Mouse (Mus musculus) adipocyte (in vitro differentiated cells): ENCODE results near the gene Gm44805.

Source experiments
- DNase-seq: peaks from one replicate; pipeline ENCODE4 v3.0.0-alpha.2; 2016; ENCODE audit warnings: low spot score

The Gm44805 gene

DNA sequence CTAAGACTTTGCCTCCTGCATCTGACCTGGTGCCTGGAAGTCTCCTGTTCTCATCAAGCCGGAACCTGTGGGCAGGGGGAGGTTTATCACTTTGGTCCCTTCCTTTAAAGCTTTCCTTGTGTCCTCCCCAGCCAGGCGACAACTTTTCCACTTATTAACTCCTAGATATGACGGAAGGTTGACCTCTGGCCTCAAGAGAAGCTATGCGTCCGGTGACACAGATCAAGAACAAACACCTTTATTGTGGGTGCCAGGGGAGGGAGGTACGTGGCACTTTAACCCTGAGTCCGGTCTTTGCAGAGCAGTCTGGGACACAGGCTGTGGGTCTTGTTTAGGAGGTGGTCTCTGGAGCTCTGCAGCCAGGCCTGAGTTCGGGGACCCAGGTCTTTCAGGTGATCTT is 3.4 kb downstream of the Gm44805 start, which contains the start of gene Apoc2:
TSS of gene Apoc2 (minus strand) at position 70 of the 400 bp plus-strand sequence.
- DNase-seq, result no peak

DNA sequence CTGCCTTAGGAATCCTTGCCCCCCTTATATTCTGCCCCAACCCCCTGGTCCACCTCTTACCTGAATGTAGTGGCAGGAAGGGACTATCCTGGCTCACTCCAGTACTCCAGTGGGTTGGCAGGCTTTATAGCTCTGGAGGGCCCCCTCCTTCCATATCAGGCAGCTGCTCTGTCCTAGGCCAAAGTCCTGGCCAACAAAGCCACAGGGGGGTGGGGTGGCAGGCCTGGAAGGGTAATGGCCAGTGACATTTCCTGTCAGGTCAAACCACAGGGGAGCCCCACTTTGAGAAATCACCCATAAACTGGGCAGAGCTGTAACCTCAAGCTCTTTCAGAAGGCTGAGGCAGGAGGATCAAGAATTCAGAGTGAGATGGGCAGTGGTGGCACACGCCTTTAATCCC is 4.6 kb downstream of the Gm44805 start:
- DNase-seq, result no peak

- peak; percentile 43 for DNase-seq
Observed at GRCm38 (mm10) chr7:19675824-19676223, 5.4 kb downstream of the Gm44805 start.

DNA sequence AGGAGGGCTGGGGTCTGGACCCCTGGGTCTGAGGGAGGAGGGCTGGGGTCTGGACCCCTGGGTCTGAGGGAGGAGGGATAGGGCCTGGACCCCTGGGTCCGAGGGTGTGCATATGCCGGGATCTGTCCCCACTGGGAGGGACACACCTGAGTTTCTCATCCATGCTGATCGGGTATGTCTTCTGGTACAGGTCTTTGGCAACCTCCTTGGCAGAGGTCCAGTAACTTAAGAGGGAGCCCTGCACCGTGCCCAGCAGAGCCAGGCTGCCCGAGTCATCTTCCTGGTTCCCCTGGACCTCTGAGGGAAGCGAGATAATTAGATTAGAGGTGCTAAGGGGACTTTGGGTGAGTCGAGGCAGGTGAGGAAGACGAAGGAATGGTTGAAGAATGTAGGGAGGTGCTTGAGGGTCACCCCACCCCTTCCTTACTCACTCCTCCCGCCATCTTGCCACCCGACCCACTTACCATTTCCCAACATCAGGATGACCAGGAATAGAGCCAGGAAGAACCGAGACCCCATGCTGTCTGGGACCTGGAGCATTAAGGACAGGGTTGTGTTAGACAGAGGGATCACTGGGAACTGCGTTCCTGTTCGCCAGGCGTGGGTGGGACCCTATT is 8.0 kb downstream of the Gm44805 start:
- DNase-seq, result no peak

DNA sequence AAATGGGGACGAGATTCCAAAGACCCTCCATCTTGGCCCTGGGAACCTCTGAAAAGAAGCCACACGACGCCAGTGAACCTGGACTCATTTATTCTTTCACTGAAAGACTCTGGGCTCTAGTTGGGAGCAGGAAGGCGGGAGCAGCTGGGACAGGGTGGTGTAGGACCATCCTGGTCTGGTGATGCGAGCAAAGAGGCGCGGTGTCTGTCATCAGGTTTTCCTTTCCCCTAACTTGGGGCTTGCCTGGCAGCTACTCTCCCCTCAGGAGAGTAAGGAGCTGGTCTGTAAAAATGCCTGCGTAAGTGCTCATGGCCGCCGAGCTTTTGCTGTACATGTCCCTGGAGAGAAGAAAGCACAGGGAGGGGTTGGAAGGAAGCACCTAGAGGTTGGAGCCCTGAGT is 9.7 kb downstream of the Gm44805 start:
- DNase-seq, result no peak

DNA sequence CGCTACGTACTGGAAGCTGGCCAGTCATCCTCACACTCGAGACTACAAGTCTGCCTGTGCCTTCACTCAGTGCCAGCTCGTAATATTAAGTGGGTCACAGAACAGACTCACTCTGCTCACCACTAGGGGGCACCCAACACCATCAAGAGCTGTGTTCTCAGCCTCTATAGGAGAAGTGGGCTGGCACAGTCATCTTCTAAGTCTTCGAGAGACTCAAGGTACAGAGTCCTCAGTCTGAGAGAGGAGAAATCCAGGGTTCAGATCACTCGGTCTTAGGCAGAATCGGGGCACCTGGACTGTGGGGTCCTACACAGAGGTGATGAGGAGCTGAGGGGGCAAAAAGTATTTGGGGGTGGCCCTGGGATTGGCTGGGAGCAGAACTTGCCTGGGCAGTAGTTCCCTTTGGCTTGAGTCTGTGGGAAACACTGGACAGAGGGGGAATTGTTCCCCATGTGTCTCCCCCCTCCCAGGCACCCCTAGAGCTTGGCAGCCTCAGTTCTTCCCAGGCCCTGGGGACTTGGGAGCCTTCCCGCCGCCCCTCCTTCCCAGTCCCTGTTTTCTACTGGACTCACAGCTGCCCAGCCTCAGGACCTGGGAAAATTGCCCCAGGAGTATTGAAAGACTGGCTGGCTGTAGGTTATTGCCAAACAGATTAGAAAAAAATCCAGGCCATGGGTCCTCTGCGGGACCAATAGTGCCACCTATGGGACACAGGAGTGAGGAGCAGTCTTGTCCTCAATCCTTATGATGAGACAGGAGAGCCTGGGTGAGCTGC is 12.1 kb downstream of the Gm44805 start:
- DNase-seq, result peak; percentile 97

GRCm38 (mm10) chr7:19667434-19667833 is 13.8 kb downstream of the Gm44805 start:
- no peak for DNase-seq

- DNase-seq, result peak; percentile 14
Observed at GRCm38 (mm10) chr7:19666750-19667149, 14.5 kb downstream of the Gm44805 start.

- DNase-seq, result peak; percentile 96
Observed at GRCm38 (mm10) chr7:19664955-19665841, 16.0 kb downstream of the Gm44805 start, which contains the start of gene Clptm1. Gene Clptm1, minus strand, starts transcription at chr7:19665033.

GRCm38 (mm10) chr7:19664455-19664954 is 16.7 kb downstream of the Gm44805 start:
- no peak for DNase-seq

- DNase-seq, result no peak
Observed at GRCm38 (mm10) chr7:19663940-19664339, 17.3 kb downstream of the Gm44805 start.

GRCm38 (mm10) chr7:19652614-19653013 is 28.6 kb downstream of the Gm44805 start:
- no peak for DNase-seq

DNA sequence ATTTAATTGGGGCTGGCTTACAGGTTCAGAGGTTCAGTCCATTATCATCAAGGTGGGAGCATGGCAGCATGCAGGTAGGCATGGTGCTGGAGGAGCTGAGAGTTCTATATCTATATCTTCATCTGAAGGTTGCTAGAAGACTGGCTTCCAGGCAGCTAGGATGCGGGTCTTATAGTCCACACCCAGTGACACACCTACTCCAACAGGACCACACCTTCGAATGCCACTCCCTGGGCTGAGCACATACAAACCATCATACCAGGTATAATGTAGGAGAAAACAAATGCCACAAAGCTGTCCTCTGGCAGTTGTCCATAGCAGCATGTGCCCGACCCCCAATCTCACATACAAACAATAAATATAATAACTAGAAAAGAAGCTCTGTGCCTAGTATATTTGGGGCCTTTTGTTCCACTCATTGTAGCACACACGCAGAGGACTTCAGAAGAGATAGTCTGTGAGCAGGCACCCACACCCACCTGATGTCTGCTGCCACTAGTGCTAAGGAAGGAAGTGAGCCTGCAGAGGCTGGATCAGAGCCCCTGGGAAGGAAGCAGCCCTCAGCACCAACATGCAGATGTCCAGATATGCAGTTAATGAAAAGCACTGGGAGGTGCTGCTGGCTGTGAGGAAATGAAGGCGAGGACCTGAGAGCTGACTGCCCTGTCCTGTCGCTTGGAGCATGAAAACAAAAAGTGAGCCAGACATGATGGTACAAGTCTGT is 30.0 kb downstream of the Gm44805 start:
- DNase-seq, result no peak

DNA sequence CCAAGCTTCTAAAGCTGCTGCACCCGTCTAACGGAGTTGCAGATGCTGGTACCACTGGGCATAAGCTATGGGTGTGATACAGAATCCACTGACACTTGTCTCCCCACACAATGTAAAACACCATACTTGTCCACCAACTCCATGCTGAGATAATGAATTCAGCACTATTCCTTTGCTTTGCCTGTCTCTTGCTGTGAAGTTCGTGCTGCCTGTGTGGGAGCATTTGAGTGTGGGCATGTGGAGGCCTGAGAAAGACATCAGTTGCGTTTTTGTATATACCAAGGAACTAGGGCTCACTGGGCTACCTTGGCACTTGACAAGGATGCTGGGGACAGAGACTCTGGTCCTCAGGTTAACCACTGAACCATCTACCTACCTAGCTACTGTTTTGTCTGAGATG is 40.0 kb downstream of the Gm44805 start:
- no peak for DNase-seq

DNA sequence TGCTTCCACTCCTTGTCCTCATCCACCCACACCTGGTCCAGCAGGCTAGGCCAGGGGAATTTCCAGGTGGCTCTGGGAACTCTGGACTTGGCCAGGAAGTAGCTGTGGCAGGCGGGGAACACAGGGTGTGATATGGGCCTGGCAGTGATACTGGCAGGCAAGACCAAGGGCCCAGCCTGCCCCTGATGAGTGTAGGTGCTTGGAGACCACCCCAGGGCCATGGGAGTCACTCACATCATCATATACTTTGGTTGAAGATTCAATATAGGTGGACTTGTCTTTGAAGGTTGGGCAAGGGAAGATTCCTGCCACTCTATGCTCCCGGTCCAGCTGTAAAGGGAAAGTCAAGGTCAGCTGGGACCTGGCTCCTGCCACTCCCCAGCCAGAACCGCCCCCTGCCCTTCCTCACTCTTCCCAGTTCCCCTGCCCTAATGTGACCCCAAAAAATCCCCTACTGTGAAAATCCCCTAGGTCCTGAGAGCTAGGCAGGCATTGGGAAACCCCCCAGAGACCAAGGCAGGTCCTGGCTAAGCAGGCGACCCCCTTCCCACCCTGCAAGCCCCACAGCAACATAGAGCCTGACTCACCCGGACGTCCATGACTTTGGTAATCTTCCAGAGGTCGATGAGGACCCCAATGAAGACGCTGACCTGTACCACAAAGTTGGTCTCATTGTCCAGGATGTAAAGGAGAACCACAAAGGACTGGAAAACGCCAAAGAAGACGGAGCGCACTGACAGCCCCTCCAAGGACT is 46.0 kb downstream of the Gm44805 start:
- no peak for DNase-seq

DNA sequence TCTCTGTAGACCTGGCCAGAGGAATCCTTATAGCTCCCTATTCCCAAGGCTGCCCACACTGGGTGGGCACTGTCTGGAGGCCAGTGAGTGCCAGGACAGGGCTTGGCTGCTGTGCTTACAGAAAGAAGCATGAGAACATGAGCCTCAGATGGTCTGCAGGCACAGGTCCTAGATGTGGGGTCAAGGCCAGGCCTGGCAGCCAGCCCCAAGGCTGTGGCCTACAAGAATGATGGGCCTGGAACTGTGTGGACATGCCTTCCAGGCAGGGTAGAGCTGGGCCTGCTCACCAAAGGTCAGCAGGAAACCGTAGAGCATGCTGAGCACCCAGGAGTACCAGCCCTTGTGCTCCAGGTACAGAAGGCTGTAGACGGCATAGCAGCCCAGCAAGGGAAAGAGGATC is 46.6 kb downstream of the Gm44805 start:
- no peak for DNase-seq

- DNase-seq, result no peak
Observed at GRCm38 (mm10) chr7:19633855-19634254, 47.4 kb downstream of the Gm44805 start.

GRCm38 (mm10) chr7:19633197-19633596 is 48.0 kb downstream of the Gm44805 start:
- DNase-seq, result no peak

DNA sequence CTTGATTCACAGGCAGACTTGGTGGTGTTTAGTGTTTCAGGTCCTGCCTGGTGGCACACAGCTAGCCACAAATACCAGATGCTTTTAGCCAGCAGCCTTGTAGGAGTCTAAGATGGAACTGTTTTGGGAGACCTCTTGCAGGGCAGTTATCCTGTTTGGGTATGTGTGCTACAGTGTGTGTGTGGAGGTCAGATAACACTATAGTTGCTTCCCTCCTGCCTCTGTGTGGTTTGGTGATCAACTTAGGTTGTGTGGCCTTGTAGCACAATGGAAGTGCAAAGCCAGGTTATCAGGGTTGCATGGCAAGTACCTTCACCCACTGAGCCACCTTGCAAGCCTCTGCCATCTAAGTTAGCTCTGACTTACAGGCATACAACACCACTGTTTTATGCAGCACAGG is 48.5 kb downstream of the Gm44805 start:
- DNase-seq, result no peak

DNA sequence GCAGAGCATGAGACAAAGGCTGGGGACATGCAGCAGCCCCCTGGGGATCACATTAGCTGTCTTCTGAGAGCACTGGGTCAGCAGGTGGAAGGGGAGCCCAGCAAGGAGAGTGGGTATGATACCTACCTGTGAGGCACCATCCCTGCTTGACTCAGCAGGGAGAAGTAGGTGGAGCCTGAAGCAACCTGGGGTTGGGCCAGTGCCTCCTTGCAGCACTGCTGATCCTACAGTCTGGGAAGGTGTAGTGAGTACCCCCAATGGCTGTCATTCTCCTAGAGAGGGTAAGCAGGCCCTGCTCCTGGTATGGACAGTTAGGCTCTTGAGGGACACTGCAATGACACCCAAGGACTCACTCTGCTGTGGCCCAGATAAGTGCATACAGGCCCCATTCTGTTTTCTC is 48.9 kb downstream of the Gm44805 start:
- no peak for DNase-seq

GRCm38 (mm10) chr7:19629361-19629734 is 51.9 kb downstream of the Gm44805 start, which contains the start of gene Relb:
Gene Relb, minus strand, starts transcription at chr7:19629438.
- DNase-seq, result peak; percentile 84
